Mouse (Mus musculus) CD4-positive, CD25-positive, alpha-beta regulatory T cell, adult 2 months (primary cell): Measurements from ENCODE around the gene Evc2.
A peak's percentile ranks its signal among the peaks of the same experiment; 100 is the strongest.

Experiments
- DNase-seq: peaks from one replicate; pipeline ENCODE4 v3.0.0-alpha.2; 2012; ENCODE audit warnings: low read depth, low spot score

Gene Evc2

DNA sequence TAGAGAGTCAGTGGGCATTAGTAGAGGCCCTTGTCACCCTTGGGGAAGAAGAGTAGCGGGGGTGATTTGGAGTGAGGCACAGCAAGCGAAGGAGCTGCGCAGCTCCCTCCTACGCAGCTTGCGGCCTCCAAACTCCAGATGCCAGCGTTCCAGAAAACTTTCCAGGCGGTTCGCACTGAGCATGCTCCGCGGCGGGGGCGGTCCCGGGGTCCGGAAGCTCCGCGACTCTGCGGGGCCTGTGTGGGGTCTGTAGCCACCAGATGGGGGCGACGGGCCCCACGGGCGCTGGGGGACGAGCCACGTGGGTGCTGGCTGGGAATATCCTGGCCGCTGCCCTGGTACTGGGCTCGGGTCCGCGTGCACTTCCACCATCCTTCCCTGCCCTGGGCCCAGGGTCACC is at the start of gene Evc2:
TSS of gene Evc2 (plus strand) at position 212 of the 400 bp plus-strand sequence.
- no peak for DNase-seq

DNA sequence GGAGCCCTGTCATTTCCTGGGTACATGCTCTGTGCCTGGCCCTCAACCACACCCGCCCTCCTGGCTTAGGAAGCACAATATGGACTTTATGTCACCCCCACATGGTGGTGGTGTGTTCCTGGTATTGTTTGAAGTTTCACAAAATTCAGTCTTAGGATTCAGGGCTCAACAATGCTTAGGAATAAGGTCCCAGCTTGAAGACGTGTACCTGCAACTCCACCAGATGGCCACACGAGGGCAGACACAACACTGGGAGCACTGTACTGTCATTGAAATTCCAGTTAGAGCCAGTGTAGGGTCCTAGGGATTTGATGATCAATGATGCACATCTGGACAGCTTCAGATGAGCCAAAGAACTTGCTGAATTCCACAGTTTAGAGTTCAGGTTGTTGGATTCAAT is 49.1 kb upstream of the Evc2 start:
- DNase-seq: peak; percentile 45

DNA sequence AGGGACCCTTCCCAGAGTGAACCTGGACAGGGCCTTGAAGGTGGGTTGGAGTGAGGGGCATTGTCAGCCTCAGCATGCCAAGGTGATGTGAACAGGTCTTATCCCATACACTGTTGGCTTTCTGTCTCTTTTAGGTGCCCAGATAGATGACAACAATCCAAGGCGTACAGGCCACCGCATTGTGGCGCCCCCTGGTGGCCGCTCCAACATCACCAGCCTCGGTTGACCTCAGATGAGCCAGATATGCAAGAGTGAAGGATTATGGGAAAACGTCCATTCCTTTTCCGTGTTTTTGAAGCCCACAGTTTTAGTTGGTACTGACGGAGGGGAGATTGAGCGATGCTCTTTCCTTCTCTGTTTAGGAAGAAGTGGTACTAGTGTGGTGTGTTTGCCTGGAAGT is 47.3 kb upstream of the Evc2 start:
- DNase-seq: peak; percentile 38

DNA sequence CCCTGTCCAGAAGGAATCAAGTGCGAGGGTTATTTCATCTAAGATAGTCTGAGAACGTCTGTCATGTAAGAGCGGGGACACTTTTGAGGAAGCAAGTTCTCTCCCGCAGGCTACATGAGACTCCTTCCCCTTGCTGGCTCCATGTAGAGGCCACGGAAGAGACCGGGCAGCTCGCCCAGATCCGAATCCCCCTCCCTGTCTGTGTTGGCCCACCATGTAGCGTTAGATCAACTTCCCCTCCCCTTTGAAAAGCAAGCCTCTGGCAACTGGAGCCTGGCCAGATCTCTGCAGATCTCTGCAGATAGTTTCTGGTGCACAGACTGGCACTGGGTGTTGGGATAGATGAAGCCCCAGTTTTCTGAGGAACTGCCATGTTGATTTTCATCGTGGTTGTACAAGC is 41.6 kb upstream of the Evc2 start:
- no peak for DNase-seq

DNA sequence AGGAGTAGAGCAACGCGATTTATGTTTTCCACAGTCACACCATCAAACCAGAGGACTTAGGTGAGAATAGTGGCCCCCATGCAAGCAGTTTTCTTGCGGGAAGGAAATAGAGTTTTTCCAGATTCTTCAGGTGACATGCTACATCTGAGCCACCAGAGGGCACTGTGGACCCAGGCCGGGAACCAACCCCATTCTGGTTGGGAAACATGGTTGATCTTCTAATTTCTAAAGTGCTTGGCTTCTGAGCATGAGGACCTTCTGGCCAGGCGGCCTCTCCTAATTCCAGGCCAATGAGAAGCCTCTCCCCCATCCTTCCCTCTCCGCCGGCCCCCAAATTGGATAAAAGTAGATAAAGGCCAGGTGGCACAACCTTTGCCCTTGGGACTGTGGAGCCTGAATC is 39.9 kb upstream of the Evc2 start:
- peak; percentile 48 for DNase-seq

DNA sequence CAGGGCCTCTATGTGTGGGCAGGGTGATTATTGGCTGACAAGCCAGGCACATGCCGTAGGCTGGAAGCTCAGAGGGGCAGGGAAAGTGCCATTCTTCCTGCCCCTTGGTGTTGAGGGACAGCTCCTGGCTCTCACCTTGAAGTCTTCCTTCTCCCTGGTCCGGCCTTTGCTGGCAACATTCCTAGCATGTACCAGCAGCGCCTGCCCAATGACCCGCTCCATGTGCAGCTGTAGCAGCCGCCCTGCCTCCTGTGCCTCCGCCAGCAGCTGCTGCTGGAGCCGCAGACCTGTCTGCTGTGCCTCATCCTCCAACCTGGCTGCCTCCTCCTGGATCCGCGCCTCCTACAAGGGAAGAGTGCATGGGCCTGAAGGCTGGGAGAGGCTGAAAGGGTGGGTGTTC is 28.3 kb upstream of the Evc2 start:
- DNase-seq: no peak

DNA sequence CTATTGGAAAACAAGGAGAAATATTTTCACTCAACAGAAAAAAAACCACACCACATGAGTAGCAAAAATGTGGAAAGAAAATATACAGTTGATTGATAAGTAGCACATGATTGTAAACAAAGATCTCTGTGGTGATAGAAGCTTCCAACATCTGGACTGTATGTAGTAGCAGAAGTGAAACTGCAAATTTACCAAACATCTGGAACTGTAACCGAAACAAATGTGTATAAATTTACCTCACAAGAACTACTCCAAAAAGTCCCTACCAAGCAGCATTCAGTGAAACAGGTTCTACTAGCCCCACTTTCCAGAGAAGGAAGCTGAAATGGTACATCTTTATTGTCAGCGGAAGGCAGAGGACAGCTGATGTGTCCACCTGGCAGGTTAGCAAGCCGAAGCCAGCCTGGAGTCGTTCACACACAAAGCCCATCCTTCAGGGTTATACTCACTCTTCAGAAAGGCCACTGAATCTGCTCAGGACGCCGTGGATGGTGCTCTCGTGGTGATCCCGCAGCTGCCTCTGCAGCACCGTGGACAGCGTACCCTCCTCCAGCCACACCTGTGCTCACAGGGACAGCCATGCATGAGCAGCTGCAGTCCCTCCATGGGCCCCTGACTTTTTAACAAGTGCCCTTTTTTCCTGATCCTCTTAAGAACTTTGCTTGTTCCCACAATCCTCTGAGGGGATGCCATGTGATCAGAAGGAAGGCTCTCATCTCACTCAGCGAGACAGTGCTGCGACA is 25.1 kb upstream of the Evc2 start:
- DNase-seq: no peak

DNA sequence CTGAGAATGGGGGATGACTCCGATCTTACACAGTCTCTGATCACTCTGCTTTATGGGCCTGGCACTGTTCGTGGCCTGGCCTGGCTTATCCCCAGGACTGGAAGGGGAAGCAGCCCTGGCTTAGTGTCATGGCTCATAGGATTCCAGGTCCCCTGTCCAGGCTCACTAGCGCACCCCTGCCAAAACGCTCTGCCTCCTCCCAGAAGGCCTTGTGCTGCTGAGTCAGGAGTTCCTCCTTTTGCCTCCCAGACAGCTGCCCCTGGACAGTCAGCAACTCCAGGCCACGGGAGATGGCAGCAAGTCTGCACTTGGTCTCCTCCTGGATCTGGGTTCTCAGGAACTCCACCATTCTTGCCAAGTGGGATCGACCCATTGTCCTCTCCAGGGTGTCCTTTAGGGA is 19.6 kb upstream of the Evc2 start:
- DNase-seq: no peak

DNA sequence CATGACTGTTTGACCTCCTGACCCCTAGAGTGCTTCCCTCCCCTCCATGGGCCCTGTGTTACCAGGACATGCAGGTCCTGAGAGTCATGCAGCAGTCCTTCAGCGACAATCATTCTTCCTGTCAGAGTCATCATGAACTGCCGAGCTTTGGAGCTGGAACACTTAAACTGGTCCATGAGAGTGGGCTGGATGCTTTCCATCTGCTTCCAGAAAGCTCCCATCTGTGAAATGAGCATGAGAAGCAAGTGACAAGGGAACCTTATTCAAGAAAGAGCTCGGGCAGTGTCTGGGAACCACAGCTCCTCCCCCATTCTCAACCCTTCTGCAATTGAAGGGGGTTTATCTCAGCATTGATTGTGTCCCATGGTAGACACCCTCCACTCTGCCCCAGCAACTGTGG is 18.1 kb upstream of the Evc2 start:
- DNase-seq: no peak

DNA sequence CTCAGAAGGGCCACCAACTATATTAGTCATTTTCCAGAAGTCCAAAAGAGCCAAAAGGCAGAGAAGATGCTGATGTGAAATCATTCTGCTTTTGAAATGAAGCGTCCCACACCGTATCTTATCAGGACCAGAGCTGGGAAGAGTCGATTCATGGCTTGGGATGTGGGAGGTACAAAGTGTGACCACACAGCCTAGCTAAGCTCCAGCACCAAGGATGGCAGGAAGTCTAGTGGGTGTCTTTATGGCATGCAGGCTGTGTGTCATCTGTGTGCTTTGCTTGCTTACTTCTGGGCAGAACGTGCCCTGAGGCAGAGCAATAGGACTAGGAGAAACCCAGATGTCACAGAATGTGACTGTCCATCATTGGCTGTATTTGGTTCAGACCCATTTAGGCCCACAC is 17.5 kb upstream of the Evc2 start:
- DNase-seq: no peak

DNA sequence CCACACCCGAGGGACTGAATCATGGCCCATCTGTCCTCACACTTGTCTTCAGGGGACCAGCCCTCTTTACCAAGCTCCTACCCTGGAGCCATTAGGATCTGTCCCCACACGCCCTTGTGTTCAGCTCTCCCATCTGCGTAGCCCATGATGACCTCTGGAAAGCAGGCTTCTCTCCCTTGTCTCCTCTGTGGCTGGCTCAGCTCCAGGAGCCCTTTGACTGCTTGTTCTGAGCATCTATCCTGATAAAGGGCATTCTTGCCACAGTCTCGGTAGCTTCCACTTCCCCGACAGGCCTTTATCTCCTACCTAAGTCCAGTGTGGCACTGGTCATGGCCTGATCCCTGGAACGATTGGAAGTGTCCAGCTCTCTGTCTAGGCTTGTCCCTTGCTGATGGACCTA is 11.6 kb upstream of the Evc2 start:
- DNase-seq: no peak

DNA sequence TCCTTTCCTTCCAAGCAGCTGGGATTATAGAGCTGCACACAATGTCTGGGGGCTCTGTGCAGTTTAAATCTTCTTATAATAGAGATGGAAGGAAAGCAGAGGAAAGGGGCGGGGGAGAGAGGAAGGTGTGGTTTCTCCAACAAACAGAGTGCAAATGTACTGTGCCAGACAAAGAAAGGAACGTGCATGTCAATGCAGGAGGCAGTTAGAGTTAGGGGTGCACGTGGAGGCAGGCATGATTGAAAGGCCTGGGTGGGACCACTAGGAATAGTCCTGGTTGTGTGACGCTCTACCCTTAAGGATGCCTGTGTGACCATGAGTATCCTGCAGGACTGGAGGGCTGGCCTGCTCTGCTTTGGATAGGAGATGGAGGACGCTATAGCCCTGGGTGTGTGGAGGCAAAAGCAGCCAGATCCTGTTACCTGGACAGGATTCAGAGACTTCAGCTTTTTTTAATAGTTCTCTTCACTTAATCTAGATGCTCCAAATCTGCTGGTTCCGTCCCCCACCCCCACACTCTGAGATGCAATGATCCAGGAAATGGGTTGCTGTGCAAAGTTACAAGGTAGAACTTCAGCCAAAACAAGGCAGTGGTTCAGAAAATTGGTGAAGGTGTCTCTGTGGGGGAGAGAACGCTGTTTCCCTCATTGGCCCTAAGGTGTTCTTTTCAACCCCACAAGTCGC is 7.7 kb upstream of the Evc2 start:
- DNase-seq: no peak

DNA sequence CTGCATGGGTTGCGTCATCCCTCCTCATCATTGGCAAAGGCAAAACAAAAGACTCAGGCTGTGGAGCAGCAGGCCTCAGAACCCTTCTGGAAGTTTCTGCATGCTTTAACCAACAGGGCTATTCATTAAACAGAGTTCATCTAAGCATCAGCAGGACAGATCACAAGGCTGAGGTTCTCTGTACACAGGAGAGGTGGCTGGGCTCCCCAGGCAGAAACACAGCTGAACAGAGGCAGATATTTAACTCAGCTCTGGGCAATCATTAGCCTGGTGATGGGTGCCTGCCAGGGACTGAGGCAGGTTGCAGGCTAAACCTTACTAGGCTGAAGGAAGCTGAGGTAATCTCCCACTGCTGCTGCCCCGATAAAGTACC is 7.2 kb upstream of the Evc2 start:
- DNase-seq: no peak

DNA sequence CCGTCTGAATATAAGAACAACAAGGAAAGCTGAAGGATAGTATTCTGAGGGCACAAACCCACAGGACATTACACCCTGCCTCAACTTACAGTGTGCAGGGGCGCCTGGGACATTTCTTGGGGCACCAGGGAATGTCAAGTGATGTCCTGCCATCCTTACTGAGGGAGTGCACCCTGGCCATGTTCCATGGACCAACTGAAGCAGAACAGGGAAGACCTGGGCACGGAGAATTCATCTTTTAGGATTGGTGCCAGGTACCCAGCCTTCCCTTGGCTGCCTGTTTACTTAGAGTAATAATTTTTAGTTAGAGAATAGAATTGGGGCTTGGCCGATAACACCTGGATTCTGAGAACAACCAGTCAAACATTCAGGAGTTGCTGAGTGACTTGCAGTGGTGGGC is 6.2 kb upstream of the Evc2 start:
- DNase-seq: no peak

DNA sequence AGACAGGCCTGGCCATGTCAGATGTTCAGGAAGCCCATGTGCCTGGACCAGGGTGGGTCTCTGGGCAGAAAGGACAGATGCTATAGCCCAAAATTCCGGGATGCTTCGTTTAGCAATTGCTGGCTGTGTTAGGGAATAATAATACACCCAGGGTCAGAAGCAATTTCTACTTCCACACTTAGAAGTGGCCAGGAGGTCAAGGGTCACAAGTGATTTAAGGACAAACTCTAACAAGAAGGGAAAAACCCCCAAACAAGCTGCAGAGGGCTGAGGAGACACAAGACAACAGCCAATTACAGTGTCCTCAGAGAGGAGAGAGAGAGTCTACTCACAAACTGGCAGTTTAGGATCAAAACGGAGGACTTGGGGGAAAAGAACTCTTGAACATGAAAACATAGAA is 3.2 kb upstream of the Evc2 start:
- DNase-seq: no peak

DNA sequence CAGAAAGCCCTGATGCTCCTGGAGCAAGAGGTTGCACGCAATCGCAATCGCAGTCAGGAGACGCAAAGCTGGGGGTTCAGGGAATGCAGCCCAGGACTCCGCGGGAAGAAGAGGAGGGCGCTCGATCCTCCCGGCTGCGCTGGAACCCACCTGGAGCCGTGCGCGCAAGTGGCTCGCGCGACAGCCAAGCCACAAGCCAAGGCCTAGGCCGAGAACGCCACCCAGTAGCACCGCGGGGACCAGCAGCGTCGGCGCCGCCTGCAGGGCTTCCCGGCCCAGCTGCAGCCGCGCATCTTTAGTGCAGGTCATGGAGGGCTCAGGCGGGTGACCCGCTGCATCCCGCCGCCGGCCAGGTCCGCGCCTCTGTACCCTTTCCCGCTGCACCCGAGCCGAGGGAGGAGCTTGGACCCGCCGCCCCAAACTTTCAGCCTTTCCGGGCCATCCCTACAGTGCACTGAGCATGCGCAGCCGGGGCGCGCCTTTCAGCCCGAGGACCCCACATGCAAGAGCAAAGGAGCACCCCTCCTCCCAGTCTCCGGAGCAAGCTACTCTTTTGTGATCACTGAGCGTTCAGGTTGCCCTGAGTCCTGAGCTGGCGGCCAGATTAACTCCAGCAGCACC is 1.7 kb upstream of the Evc2 start, which contains the start of gene Evc:
TSS of gene Evc (minus strand) at position 410 of the 621 bp plus-strand sequence.
- no peak for DNase-seq

DNA sequence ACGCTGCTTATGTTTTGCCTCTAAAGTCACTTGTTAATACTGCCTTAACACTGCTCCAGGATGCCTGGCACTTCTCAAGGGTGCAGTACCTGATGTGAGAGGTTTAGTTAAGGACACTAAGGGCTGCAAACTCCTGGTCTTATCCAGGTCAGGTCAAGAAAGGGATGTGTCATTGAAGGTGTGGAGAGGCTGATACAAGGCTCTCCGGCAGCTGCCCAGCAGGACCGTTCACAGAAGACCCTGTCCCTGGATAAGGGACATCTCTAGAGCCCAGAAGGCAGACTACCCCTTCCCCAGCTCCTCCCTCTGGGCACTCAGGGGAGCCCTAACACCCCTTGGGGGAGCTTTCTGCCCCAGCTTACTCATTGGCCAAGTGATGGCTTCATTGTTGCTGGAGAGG is 603 bp upstream of the Evc2 start:
- DNase-seq: no peak

DNA sequence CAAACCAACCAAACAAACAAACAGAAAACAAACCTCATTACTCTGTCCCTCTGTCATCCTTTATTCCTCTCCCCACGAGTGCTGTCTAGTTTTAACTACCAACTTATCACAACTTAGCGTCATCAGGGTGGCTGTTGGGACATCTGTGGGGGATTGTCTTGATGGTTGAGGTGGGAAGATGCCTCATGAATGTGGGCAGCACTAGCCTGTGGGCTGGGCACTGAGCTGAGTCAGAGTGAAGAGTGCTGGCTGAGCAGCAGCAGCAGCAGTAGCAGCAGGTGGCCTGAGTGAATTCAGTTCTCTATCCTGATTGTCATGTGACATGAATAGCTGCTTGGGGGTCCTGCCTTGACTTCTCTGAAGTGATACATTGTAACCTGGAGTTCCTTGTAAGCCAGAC is 5.7 kb downstream of the Evc2 start:
- no peak for DNase-seq

DNA sequence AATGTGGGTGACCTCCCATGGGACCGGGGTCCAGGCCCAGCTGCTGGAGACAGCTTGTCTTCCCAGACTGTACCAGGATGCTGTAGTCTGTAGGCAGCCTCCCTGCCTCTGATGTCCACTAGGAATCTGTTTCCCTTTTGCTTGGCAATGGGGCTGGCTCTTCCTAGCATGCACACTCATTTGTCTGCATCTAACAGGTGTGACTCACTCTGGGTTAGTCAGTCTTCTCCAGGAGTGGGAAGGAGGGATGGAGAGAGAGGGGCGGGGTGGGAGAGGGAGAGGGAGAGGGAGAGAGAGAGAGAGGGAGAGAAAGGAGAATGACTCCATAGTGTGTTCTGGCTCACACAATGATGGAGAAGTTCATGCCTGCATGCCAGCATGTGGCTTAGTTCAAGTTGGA is 13.5 kb downstream of the Evc2 start:
- DNase-seq: no peak

DNA sequence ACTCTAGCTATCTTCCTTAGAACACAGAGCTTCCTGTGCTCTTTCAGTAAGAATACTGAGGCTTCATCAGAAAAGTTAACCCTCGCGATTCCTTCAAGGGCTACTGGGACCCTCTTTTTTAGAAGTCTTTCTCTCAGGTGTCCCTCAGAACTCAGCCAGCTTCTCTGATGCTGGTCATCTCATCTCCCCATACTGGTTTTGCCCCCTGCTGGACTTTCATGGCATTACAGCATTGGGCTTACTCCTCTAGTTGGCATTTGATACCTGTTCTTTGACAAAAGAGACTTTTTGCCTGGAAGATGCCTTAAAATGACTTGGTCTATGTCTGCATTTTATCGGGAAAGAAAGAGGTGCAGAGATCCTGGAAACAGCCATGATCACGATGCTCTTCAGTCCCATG is 16.1 kb downstream of the Evc2 start:
- peak; percentile 32 for DNase-seq

DNA sequence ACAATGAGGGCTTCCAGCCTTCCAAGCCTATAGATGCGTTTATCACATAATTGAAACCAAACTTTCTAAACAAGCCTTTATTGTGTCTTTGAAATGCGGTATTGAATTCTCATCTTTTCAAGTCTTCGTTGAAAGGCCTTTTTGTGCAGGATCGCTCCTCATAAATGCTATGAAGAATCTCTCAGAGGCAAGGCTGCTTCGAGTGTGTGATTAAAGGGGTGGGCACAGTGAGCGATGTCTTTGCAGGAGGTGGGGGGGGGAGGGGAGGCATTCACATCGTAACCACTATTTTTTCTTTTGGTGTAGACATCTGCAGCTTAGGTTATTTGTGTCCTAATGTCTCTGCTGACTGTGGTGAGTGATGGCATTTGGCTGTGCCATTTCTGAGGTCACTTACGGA is 17.7 kb downstream of the Evc2 start:
- no peak for DNase-seq

DNA sequence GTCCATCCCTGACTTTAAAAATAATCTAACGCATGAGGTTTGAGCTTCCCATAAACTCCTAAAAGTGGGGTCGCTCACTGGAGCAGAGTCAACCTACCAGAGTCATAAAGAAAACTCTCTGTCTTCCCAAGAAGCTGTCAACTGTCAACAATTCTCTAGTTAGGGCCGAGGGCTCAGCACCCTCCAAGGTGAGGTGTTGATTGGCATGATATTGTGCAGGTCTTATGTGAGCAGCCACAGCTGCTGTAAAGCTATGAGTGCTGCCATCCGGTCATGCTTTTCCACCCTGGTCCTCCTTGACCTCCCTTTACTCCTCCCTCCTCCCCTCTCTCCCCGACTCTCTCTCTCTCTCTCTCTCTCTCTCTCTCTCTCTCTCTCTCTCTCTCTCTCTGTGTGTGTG is 24.3 kb downstream of the Evc2 start:
- no peak for DNase-seq

DNA sequence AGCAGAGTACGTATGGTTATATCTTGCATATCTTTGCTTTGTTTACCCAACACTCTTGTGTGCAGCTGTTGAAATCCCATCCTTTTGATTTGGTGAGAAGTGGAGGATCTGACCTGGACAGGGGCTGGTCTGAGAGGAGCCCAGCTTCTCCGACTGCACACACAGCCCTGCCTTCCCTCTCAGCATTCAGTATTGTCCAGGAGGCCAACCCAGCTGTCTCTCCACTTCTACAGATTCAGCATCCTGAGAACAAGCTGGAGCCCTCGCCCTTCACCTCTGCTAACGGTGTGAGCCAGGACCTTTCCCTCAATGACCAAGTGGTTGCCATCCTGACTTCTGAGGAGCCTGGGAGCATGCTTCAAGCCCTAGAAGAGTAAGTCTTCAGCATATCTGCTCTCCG is 25.0 kb downstream of the Evc2 start:
- DNase-seq: no peak
